Mouse (Mus musculus): ENCODE results near the gene Phyhipl.

DNA sequence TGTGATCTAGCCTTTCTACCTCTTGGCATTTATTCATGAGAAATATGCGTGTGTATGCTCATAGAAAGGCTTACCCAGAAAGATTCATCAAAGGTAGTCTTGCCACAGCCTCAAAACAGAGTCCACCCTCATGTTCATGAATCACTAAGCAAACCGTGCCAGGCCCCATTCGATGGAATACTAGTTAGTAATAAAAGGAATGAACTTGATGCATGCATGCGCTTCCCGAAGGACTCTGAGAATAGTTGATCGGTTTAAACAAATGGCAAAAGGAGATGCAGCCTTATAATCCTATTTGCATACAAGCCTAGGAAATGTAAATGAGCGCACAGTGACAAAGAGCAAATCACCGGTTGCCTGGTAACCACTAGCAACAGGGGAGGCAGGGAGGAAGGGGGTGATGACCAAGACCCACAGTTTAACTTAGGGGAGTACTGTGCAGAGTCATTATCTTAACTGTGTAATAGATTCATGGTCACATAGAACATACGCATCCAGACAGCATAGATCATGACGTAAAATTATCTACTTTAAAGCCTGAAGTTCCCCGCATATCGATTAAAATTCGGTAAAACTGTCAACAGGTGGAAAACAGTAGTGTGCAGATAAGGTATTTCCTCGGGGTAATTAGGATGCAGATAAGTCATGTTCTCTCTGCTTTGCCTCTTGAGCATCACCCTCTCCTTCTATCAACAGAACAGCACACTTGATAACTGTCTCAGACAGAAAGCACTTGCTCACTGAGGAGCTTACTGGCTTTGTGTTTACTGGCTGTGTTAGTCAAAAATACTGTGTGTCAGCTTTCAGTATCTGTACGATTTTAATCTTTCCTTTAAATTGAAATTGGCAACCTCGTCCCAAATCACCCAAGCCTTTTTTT lies 3.8 kb downstream of the Phyhipl start:
- no peak for TF ChIP-seq CTCF (IDR thresholded peaks at IDR 0.05; ENCODE audit: low read depth, low read length)
- no peak for TF ChIP-seq POLR2A (IDR thresholded peaks at IDR 0.05; ENCODE audit: extremely low read depth, insufficient read depth, low read length)

Measured in liver, adult 2 months (tissue).